Mouse (Mus musculus) retina, postnatal 1 day (tissue): ENCODE results near the gene Alppl2.

Experiments used
- DNase-seq: peaks from one replicate; pipeline ENCODE4 v3.0.0-alpha.2; 2012

Alppl2 gene

DNA sequence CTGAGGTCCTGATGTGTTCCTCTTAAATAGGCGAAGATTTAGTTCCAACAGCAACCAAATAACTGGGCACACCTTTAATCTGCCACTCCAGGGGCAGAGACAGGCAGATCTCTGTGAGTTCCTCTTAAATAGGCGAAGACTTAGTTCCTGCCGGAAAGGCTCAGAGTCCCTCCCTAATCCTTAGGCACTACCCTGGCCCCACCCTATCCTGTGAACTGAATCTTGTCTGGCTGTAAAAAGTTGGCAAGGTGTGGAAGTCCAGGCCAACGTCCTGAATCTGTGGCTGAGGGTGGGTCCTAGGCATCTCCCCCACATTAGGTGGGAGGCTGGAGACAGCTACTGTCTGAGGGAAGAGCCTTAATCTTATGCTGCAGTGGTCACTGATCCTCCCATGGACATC is at the start of gene Alppl2:
TSS of gene Alppl2 (minus strand) at position 101 of the 400 bp plus-strand sequence.
- no peak for DNase-seq

DNA sequence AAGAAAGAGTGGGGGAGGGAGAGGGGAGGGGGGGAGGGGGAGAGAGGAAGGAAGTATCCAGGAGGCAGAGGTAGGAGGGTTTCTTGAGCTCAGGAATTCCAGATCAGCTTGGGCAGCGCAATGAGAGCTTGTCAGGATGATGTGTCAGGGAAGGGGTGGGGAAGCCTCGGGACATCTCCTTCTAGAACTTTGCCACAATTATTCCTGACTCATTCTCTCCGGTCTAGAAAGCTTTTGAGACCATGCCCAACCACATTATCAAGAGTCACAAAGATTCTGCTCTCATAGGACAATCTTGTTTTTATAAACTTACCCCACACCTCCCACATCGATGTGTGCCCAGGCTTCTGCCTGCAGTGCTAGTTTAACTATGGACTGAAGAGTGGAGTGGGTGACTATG is 42.1 kb upstream of the Alppl2 start:
- no peak for DNase-seq

DNA sequence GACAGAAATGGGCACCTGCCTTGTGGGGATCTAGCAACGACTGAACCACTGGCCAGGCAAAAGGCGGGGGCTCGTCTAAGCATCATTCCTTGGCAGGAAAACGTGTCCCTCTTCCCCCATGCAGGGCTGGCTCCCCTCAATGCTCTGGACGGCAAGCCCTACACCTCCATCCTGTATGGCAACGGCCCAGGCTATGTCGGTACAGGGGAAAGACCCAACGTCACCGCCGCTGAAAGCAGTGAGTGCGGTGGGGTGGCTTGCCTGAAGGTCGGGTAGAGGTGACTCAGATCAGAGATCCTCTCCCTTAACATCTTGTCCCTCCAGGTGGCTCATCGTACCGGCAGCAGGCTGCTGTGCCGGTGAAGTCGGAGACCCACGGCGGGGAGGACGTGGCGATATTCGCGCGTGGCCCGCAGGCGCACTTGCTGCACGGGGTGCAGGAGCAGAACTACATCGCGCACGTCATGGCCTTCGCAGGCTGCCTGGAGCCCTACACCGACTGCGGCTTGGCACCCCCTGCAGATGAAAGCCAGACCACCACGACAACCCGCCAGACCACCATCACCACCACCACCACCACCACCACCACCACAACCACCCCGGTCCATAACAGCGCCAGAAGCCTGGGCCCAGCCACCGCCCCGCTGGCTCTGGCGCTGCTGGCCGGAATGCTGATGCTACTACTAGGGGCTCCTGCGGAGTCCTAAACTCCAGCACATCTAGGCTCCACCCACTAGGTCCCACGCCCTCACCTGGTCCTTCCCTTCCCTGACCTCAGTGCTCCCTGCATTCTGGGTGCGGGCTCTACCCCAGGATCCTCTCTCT is 37.7 kb upstream of the Alppl2 start:
- DNase-seq: peak; percentile 19

GRCm38 (mm10) chr1:87124673-87125072 is 34.9 kb upstream of the Alppl2 start, which contains the start of gene Akp3:
TSS of gene Akp3 (plus strand) at chr1:87124973.
- no peak for DNase-seq

GRCm38 (mm10) chr1:87114784-87115183 is 25.1 kb upstream of the Alppl2 start:
- no peak for DNase-seq

DNA sequence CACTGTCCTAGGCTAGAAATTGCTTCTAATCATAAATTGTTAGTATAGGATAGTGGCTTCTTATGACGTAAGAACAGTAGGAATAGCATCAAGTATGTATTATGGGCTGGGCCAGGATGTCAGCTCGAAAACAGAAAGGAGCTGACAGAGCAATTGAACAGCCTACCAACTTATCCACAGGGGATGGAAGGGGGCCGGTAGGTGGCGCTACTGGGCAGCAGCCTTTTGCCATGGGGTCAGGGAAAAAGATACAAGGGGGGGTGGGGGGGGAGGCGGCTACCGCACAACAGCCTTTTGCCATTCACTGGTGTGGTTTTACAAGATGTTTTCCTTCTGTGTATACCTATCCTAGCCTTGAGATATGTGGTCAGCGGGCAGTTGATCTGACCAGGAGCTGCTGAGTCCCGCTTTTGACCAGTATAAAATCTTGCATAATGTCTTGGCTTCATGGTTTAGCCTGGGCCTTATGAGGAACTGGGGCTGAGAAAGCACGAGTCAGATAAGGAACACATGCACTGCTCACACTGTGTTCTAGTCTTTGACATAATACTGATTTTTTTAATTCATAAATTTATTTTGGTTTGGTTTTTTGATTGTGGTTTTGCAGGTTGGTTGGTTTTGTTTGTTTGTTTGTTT is 22.1 kb upstream of the Alppl2 start:
- DNase-seq: peak; percentile 58

GRCm38 (mm10) chr1:87108564-87108963 is 18.8 kb upstream of the Alppl2 start:
- DNase-seq: no peak

DNA sequence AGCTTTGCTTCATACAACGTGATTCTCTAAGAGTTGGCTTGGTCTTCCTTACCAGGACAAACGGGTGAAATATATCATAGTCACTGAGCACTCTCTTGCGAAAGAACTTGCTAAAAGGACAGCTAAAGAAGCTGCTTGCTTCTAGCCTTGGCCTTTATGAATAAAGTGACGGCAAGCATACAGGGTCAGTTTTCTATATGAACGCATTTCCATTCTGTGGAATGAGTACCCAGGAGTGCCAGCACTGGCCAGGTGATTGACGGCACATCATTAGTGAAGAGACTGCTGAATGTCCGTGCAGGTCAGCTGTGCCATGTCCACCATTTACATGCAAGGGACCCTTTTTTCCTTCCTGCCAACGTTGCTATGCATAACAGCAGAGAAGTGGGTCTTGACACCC is 16.8 kb upstream of the Alppl2 start:
- DNase-seq: no peak

GRCm38 (mm10) chr1:87103936-87104335 is 14.2 kb upstream of the Alppl2 start:
- DNase-seq: no peak

DNA sequence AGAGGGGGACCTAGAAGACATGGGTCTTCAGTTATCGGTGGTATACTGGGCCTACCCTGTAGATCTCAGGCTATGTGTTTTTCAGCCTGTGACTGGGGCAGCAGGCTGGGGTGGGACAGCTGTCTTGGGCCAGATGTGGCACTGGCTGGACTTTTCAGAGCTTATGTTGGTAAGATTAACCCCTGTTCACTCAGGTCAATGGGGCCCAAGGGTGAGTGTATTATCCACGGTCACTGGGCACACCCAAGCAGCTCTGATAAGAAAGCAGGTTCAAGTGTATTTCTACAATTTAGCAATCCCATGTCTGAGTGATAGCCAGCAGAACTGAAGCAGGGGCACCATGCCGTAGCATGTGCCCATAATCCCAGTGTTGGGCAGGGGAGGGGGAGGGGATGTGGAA is 12.4 kb upstream of the Alppl2 start:
- no peak for DNase-seq

GRCm38 (mm10) chr1:87101411-87101810 is 11.7 kb upstream of the Alppl2 start, which contains the start of gene Alpi:
TSS of gene Alpi (minus strand) at chr1:87101606.
- DNase-seq: no peak

GRCm38 (mm10) chr1:87098358-87098975 is 8.7 kb upstream of the Alppl2 start:
- DNase-seq: peak; percentile 73

DNA sequence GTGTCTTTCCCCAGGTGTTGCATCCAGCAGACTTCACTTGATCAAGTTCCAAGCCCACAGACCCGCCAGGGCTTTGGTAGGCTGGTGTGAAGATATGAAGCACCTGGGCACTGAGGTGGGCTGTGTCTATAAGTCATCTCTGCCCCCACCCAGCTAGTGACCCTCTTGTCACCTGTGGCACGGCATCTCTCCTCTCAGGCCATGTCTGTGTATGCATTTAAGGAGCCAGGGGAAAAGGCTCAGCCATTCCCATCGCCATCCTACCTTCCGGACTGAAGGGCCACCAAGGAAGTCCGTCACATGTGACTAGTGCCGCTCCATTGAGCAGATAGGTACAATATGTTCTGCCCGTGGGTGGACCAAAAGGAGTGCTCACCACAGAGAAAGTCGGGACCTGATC is 5.9 kb upstream of the Alppl2 start:
- DNase-seq: no peak

DNA sequence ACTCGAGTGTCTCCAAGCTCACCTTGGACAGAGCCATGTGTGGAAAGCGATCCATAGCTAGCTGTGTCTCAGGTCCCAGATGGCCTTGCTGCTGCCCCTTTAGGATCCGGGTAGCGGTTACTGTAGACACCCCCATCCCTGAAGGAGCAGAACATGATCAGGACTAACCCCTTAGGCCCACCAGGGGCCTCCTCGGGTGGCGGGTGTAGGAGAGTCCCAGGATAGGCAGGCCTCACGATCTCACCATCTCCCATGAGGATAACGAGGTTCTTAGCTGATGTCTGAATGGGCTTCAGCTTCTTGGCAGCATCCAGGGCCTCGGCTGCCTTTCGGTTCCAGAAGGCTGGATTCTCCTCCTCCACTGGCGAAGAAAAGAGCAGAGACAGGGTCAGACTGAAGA is 477 bp downstream of the Alppl2 start:
- DNase-seq: no peak

- DNase-seq: no peak
Measured at GRCm38 (mm10) chr1:87086964-87087363, 2.8 kb downstream of the Alppl2 start.

GRCm38 (mm10) chr1:87086196-87086595 is 3.5 kb downstream of the Alppl2 start:
- DNase-seq: no peak

- DNase-seq: no peak
Measured at GRCm38 (mm10) chr1:87073776-87074175, 16.0 kb downstream of the Alppl2 start.

GRCm38 (mm10) chr1:87070720-87071119 is 19.0 kb downstream of the Alppl2 start:
- DNase-seq: peak; percentile 22

- DNase-seq: no peak
Measured at GRCm38 (mm10) chr1:87060913-87061312, 28.8 kb downstream of the Alppl2 start.

- no peak for DNase-seq
Measured at GRCm38 (mm10) chr1:87059042-87059665, 30.6 kb downstream of the Alppl2 start.

DNA sequence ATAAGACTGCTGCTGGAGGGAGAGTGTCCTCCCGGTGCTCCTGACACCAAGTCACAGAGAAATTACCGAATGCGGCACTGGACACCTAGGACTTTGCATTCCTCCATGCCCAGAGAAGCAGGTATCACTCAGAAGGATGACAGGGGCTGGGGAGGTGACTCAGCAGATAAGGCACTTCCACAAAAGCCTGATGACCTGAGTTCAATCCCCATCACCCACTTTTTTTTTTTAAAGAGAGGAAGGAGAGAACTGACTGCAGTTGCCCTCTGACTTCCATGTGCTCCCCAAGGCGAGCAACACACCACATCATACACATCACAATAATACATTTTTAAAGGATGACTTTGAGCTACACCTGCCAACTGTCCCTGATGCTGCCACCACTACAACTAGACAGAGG is 32.7 kb downstream of the Alppl2 start:
- no peak for DNase-seq

DNA sequence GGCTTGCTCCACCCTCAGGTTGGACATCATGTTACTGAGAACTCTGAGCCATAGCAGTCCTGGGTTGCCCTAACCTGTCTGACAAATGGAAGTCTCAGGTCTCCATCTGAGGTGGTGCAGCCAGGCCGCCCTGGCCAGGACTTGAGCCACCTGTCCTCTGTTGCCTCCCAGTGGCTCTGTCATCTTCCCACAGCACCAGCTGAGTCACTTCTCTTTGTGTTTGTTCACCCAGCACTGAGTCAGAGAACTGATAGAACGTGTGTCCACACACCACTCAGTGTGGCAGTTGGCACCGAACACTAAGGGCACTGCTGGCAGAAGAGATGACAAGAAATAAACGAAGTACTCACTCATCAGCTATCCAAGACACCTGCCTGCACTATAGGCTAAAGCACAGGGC is 38.4 kb downstream of the Alppl2 start:
- DNase-seq: no peak

DNA sequence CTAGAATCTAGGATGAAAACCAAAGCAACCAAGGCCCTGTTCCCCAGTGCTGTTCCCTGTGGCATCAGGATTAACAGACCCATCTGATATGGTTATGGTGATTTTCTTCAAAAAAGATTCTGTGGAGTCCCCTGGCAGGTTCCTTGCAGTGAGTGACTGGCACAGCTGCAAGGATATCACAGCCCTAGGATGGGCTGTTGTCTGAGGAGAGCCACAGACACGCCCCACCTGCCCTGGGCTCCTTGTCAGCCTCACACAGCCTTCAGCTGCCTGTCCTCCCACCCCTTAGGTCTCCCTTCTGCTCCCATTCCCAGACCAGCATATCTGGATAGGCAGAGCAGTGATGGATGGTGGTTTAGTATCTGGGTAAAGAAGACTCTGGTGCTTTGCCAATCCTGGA is 39.0 kb downstream of the Alppl2 start:
- no peak for DNase-seq
